Mouse (Mus musculus): ENCODE data around the gene Tanc2. TPM values are rescaled to one million over a fixed set of nuclear protein-coding genes. Genes with fewer than 3 reads are reported as not detected.

The Tanc2 gene
- 7.6 and 10.2 TPM in 2 replicates for polyA plus RNA-seq (2012; rRNA removed)

DNA sequence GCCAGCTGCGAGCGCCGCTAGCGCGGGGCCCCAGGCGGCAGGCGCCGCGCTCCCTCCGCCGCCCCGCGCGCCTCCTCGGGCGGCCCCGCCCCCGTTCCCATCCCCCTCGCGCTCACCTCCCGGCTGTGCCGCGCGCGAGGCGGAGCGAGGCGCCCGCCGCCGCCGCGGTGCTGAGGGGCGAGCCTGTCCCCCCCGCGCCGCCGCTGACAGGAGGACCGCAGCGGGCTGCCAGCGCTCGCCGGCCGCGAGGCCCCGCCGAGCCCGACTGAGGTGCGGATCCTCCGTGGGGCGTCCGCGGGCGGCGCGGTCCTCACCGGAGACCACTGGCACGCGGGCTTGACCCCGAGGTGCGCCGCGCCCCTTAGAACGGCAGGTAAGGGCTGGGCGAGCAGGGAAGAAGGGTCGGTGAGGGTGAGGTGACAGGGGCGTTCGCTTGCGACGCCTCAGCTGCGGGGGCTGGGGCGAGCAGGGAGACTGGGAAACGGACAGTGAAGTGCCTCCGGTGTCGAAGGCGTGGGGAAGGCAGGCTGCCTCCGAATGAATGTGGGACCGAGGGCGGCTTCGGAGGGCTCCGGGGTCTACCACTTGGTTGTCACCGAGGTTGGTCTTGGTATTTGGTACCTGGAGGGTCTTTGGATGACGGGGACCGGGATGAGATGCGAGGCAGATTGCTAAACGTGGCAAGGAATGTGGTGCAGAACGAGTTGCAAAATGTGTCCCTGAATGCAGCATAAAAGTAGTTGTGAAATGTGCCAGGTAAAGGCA lies at the start of gene Tanc2:
TSS of gene Tanc2 (plus strand) at position 110 of the 765 bp plus-strand sequence.
- Histone ChIP-seq H3K4me3 (replicated peaks; ENCODE audit: extremely low read depth, low read depth, low read length) (peak within 1 kb of the TSS; percentile 89), H3K4me1 (ENCODE audit: control insufficient read depth, insufficient read depth, low read length) (no peaks in the 10 kb centered on the region; the same call in 1 of the 2 replicates)
- WGBS, result 4% methylated on average over 87 of the region's 87 CpGs
- TF ChIP-seq POLR2A (IDR thresholded peaks at IDR 0.05; ENCODE audit: borderline replicate concordance, extremely low read depth, low read depth, low read length) (no peak), CTCF (IDR thresholded peaks at IDR 0.05; ENCODE audit: insufficient read depth, low read length) (no peak)
- DNase-seq, result peak; percentile 54

GRCm38 (mm10) chr11:105540781-105541180 lies 49.0 kb upstream of the Tanc2 start:
- Histone ChIP-seq H3K4me1 (ENCODE audit: control insufficient read depth, insufficient read depth, low read length) (no peaks in the 10 kb centered on the region), H3K4me3 (replicated peaks; ENCODE audit: extremely low read depth, low read depth, low read length) (no peak overlapping the region)
- DNase-seq, result no peak
- WGBS, result 87% methylated on average over 8 of the region's 8 CpGs
- no peak for TF ChIP-seq POLR2A (IDR thresholded peaks at IDR 0.05; ENCODE audit: borderline replicate concordance, extremely low read depth, low read depth, low read length)
- no peak for TF ChIP-seq CTCF (IDR thresholded peaks at IDR 0.05; ENCODE audit: insufficient read depth, low read length)

DNA sequence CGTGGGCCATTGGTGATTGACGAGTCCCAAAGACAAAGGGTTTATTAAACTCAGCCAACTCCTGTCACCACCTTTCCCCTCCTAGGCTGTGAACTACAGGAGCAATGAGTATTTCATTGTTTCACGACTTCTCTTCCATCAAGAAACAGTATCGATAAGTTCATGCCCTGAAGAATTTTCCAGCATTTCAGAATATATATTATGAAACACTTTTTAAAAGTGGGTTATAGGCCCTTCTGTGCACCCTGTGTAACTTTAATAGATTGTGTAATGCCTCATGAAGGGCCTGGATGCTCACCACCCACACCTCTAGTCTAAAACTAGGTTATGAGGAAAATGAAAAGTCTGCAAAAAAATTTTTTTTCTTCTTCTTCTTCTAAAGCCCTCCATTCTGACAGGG lies 48.4 kb upstream of the Tanc2 start:
- no peak for DNase-seq
- WGBS, result 68% methylated on average over 4 of the region's 4 CpGs
- H3K4me3 ChIP-seq (replicated peaks; ENCODE audit: extremely low read depth, low read depth, low read length), result no peak overlapping the region

DNA sequence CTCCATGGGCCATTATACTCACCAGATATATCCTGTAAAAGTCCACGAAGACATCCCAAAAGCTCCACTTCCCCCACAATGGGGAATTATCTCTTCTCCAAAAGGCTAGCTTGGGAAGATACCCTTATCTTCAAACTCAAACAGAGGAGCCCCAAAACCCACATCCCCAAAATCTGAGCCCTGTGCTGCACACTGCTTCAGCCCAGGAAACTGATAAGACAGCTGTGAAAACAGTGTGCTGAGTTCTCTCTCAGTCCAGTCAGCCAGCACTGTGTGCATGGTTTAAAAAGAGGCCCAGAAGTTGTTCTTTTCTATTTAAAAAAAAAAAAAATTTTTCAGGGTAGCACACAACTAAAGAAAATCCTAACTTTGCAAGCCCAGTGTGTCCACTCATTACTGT lies 47.7 kb upstream of the Tanc2 start:
- TF ChIP-seq CTCF (IDR thresholded peaks at IDR 0.05; ENCODE audit: insufficient read depth, low read length), result no peak
- TF ChIP-seq POLR2A (IDR thresholded peaks at IDR 0.05; ENCODE audit: borderline replicate concordance, extremely low read depth, low read depth, low read length), result no peak
- DNase-seq, result no peak
- H3K4me1 ChIP-seq (ENCODE audit: control insufficient read depth, insufficient read depth, low read length), result no peaks in the 10 kb centered on the region
- no peak overlapping the region for H3K4me3 ChIP-seq (replicated peaks; ENCODE audit: extremely low read depth, low read depth, low read length)
- 47% methylated on average over 1 of the region's 1 CpGs for WGBS

More for the DNA sequence above, 48.4 kb upstream of the Tanc2 start:
- TF ChIP-seq CTCF (IDR thresholded peaks at IDR 0.05; ENCODE audit: insufficient read depth, low read length) (no peak), POLR2A (IDR thresholded peaks at IDR 0.05; ENCODE audit: borderline replicate concordance, extremely low read depth, low read depth, low read length) (no peak)
- H3K4me1 ChIP-seq (ENCODE audit: control insufficient read depth, insufficient read depth, low read length), result no peaks in the 10 kb centered on the region

DNA sequence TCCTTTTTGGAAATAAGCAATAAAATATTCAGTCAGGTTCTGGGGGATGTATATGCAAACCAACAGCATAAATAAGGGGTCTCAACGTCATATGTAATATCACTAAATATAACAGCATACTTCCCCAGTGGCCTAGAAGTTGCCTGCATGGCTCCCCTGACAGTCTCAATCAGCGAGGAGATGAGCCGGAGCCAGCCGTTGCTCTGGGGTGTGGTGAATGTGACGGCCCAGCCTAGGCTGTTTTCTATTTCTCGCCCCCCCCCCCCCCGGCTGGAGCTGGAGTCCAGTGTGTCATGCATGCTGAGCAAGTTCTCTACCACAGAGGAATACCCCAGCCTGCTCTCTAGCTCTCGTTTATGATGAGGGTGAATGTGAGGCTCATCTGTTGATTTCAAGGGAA lies 44.0 kb upstream of the Tanc2 start:
- TF ChIP-seq CTCF (IDR thresholded peaks at IDR 0.05; ENCODE audit: insufficient read depth, low read length) (no peak), POLR2A (IDR thresholded peaks at IDR 0.05; ENCODE audit: borderline replicate concordance, extremely low read depth, low read depth, low read length) (no peak)
- WGBS, result 59% methylated on average over 8 of the region's 8 CpGs
- H3K4me1 ChIP-seq (ENCODE audit: control insufficient read depth, insufficient read depth, low read length), result no peaks in the 10 kb centered on the region
- no peak for DNase-seq
- H3K4me3 ChIP-seq (replicated peaks; ENCODE audit: extremely low read depth, low read depth, low read length), result no peak overlapping the region

DNA sequence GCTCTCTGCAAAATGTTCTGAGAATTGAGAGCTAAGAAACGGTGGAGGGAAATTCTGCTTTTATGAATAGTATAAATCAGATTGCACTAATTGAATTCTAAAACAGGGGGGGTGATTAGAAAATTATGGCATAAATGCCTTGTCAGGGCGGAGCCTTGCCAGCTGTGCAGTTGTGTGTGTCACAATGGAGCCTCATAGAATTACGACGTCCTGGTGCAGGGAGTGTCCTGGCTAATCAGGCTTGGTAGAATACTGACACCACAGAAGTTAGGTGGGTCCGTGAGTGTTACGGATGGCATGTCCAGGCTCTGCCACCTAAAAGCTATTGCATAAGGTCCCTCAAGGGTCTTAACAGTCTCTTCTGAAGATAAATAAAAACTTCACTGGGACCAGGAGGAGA lies 43.4 kb upstream of the Tanc2 start:
- no peak for TF ChIP-seq CTCF (IDR thresholded peaks at IDR 0.05; ENCODE audit: insufficient read depth, low read length)
- no peak for TF ChIP-seq POLR2A (IDR thresholded peaks at IDR 0.05; ENCODE audit: borderline replicate concordance, extremely low read depth, low read depth, low read length)
- H3K4me1 ChIP-seq (ENCODE audit: control insufficient read depth, insufficient read depth, low read length), result no peaks in the 10 kb centered on the region
- no peak for DNase-seq
- 68% methylated on average over 6 of the region's 6 CpGs for WGBS
- no peak overlapping the region for H3K4me3 ChIP-seq (replicated peaks; ENCODE audit: extremely low read depth, low read depth, low read length)

DNA sequence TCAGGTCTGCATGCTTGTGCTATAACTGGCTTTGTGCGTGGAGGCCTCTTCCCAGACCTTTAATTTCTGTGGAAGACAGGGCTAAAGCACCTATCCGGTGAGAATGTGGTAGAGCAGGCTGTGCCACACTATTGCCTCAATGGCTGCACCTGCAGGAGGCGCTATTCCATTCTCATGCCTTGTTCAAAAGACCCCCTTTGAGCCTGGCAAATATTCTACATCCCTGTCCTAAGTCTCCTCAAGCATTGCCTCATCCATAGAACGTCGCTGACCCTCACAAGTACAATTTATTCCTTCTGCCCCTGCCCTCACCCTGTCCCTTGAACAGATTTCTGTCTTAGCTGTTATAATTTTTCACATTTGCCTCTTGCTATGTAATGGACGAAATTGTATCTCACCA lies 41.4 kb upstream of the Tanc2 start:
- no peak for DNase-seq
- no peaks in the 10 kb centered on the region; the same call in 1 of the 2 replicates for H3K4me1 ChIP-seq (ENCODE audit: control insufficient read depth, insufficient read depth, low read length)
- H3K4me3 ChIP-seq (replicated peaks; ENCODE audit: extremely low read depth, low read depth, low read length), result no peak overlapping the region
- no peak for TF ChIP-seq POLR2A (IDR thresholded peaks at IDR 0.05; ENCODE audit: borderline replicate concordance, extremely low read depth, low read depth, low read length)
- no peak for TF ChIP-seq CTCF (IDR thresholded peaks at IDR 0.05; ENCODE audit: insufficient read depth, low read length)
- WGBS, result 85% methylated on average over 6 of the region's 6 CpGs

DNA sequence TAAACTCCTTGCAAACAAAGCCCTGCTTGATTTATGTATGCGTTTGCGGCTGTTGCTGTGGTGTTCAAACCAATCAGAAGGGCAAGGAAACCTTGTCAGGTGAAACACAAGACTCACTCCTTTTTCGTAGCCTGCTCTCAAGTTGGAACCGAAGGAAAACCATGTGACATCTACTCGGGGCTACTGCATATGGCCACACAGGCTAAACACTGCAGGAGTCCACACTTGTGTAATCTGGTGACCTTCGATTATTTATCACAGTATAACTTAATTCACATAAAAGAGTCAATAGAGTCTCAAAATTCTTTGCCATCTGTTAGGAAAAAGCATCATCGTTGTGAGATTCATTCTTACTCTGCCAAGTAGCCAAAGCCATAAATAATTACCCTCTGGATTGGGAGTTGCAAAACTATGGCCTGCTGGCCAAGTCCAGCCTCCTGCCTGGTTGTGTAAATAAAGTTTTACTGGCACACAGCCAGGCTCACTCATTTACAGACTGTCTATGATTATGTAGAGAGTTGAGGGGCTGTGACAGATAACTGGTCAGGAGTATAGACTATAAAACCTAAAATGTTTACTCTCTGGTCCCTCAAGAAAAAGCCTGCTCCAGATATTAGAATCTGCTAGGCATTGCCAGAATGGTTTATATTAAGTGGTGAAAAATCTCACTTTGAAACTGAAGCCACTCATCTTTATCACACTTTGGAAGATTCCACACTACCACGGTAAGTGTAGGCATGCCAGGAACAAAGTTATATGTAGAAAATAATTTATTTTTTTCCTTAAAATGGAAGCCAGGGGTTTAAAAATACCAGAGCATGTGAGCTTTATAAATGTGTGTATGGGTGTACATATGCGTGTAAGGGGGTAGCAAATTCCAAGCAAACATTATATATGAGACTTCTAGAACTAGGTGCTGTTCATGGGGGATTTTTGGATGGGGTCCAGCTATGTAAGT lies 40.3 kb upstream of the Tanc2 start:
- peak; percentile 47 for DNase-seq
- no peaks in the 10 kb centered on the region; the same call in 1 of the 2 replicates for H3K4me1 ChIP-seq (ENCODE audit: control insufficient read depth, insufficient read depth, low read length)
- 59% methylated on average over 9 of the region's 9 CpGs for WGBS
- H3K4me3 ChIP-seq (replicated peaks; ENCODE audit: extremely low read depth, low read depth, low read length), result no peak overlapping the region
- TF ChIP-seq POLR2A (IDR thresholded peaks at IDR 0.05; ENCODE audit: borderline replicate concordance, extremely low read depth, low read depth, low read length) (no peak), CTCF (IDR thresholded peaks at IDR 0.05; ENCODE audit: insufficient read depth, low read length) (no peak)

GRCm38 (mm10) chr11:105557285-105557684 lies 32.5 kb upstream of the Tanc2 start:
- no peak for TF ChIP-seq POLR2A (IDR thresholded peaks at IDR 0.05; ENCODE audit: borderline replicate concordance, extremely low read depth, low read depth, low read length)
- no peak for TF ChIP-seq CTCF (IDR thresholded peaks at IDR 0.05; ENCODE audit: insufficient read depth, low read length)
- DNase-seq, result no peak
- WGBS, result 69% methylated on average over 8 of the region's 8 CpGs
- no peaks in the 10 kb centered on the region for H3K4me1 ChIP-seq (ENCODE audit: control insufficient read depth, insufficient read depth, low read length)
- H3K4me3 ChIP-seq (replicated peaks; ENCODE audit: extremely low read depth, low read depth, low read length), result no peak overlapping the region

All from lung, adult 2 months (tissue).